Mouse (Mus musculus) myocyte (in vitro differentiated cells): Measurements from ENCODE around the gene Wipf2.
"Not testable (repeated sequence)": the region's sequence is repeated elsewhere in the genome, so short reads cannot be mapped to it uniquely, and the experiment has no call there.

Experiments
- CEBPB ChIP-seq: IDR thresholded peaks from 2 replicates; pipeline ENCODE4 v1.6.1; 2011; ENCODE audit warnings: mild to moderate bottlenecking, moderate library complexity; ENCODE audit not compliant: poor library complexity, insufficient read depth, severe bottlenecking
- E2F4 ChIP-seq: IDR thresholded peaks from one replicate; pipeline ENCODE4 v1.6.1; 2011; ENCODE audit warnings: mild to moderate bottlenecking, control low read depth, moderate library complexity; ENCODE audit not compliant: insufficient read depth
- MAX ChIP-seq: IDR thresholded peaks from one replicate; pipeline ENCODE4 v1.6.1; 2011; ENCODE audit warnings: low read depth, mild to moderate bottlenecking, control low read depth
- MYOD1 ChIP-seq, 3 experiments: IDR thresholded peaks; one replicate each; pipeline ENCODE4 v1.6.1; 2011; ENCODE audit warnings: control low read depth in 2 of 3, low read depth in 2 of 3, mild to moderate bottlenecking in 2 of 3, moderate library complexity in 1 of 3; ENCODE audit not compliant: insufficient read length in 2 of 3, control insufficient read depth in 1 of 3
- MYOG ChIP-seq, 3 experiments: IDR thresholded peaks; one replicate each; pipeline ENCODE4 v1.6.1; 2011; ENCODE audit warnings: control low read depth in 2 of 3, low read depth in 2 of 3, mild to moderate bottlenecking in 2 of 3; ENCODE audit not compliant: insufficient read length in 2 of 3, control insufficient read depth in 1 of 3, insufficient read depth in 1 of 3
- POLR2A ChIP-seq: IDR thresholded peaks from one replicate; pipeline ENCODE4 v1.6.1; 2011; ENCODE audit warnings: low read depth, mild to moderate bottlenecking, control low read depth, moderate library complexity; ENCODE audit not compliant: insufficient read length
- POLR2AphosphoS2 ChIP-seq: IDR thresholded peaks from one replicate; pipeline ENCODE4 v1.6.1; 2011; ENCODE audit warnings: low read depth, control low read depth; ENCODE audit not compliant: insufficient read length
- REST ChIP-seq: IDR thresholded peaks from one replicate; pipeline ENCODE4 v1.6.1; 2011; ENCODE audit warnings: mild to moderate bottlenecking, control low read depth, moderate library complexity; ENCODE audit not compliant: insufficient read depth, insufficient read length
- SRF ChIP-seq: IDR thresholded peaks from one replicate; pipeline ENCODE4 v1.6.1; 2011; ENCODE audit warnings: low read depth; ENCODE audit not compliant: control insufficient read depth, insufficient read length
- TCF12 ChIP-seq: IDR thresholded peaks from one replicate; pipeline ENCODE4 v1.6.1; 2011; ENCODE audit warnings: mild to moderate bottlenecking, control low read depth; ENCODE audit not compliant: poor library complexity, insufficient read depth, severe bottlenecking
- TCF3 ChIP-seq: IDR thresholded peaks from one replicate; pipeline ENCODE4 v1.6.1; 2011; ENCODE audit warnings: low read depth, control low read depth; ENCODE audit not compliant: insufficient read length
- USF1 ChIP-seq: IDR thresholded peaks from one replicate; pipeline ENCODE4 v1.6.1; 2011; ENCODE audit warnings: low read depth, mild to moderate bottlenecking, control low read depth, moderate library complexity

DNA sequence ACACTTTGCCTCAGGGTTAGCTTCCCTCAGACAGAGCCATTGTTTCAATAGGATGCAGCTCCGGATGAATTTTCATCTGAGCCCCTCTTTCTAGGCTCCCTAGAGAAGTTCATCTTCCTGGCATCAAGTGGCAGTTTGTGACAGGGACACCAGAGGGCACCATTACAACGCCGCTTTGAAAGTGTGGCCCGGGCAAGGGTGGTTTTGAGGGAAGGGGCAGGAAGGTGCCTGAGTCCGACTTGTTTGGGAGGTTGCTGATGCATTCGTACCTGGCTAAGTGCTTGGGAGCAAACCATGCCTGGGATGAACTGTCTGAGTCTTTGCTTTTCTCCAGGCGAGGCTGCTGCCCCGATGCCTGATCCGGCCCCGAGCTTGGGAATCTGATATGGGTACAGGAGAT lies 58.9 kb downstream of the Wipf2 start:
- not testable (repeated sequence) for TF ChIP-seq TCF12; MYOG (IDR thresholded peaks at IDR 0.05; ENCODE audit: control insufficient read depth in 1 of 3, insufficient read depth in 1 of 3, insufficient read length in 2 of 3, low read depth in 2 of 3); POLR2A; CEBPB; MAX; USF1; E2F4; REST; TCF3; POLR2AphosphoS2; MYOD1 (IDR thresholded peaks at IDR 0.05; ENCODE audit: control insufficient read depth in 1 of 3, insufficient read length in 2 of 3, low read depth in 2 of 3); SRF
